Mouse (Mus musculus): ENCODE data around the gene Plxnb3.
"Not testable (repeated sequence)": the region's sequence is repeated elsewhere in the genome, so short reads cannot be mapped to it uniquely, and the experiment has no call there.

Gene Plxnb3

DNA sequence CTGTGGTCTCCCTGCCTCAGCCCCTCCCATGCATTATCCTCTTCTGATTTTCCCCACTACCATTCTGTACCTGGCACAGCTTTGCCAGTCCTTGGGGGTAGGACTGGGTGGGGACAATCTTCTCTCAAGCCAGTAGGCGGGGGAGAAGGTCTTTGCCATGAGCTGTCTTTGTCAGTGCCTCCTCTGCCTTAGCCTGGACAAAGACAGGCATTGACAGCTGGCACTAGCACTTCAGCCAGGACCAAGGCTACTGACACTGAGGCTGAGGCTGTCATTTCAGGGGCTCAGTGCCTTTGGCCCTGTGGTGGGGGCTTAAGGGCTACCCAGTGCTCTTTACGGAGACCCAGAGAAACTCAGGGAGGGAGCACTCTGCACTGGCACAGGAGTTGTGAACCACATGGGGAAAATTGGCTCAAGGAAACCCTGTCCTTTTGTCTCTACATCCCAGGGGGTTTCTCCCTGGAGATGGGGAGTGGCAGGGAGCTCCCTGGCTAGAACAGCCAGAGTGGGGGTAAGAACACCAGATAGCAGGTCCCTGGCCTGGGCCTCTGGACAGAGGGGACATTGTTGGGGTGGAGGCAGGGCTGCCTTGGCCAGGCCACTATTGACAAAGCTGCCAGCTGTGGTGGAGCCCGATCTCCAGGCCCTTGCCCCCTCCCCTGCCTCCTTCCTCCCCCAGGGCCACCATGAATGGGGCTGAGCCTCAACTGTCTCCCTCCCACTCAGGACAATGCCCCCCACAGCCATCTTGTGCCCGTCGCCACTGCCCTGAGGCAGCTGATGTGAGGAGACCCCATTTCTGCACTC lies at the start of gene Plxnb3:
Plxnb3 (plus strand) TSS at position 757 of the 807 bp plus-strand sequence.
- DNase-seq = no peak

DNA sequence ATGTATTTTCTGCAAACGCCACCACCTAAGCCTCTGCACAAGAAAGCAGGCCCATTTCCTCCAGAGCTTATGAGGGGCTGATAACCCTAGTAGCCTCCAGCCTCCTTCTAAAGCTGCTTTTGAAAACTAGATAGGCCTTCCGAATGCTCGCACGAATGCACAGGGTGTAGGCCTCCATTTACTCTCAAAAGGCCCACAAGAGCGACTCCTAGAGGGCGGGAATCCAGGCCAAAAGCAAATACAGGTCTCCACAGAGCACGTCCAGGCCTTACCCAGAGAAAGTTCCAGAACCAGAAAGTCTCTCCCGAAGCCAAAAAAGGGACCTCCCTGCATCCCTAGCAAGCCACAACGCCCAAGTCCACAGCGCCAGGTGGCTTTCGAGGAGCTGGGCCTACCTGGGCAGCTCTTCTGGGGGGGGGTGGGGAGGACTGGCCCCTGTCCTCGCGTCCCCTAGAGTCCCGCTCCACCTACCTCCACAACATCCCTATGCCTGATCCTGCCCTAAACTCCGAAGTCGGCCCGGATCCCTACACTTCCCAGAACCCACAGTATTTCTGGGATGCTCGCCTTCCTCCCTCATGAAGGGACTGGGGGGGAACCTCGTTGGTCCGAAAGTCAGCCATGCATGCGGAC lies 41.3 kb upstream of the Plxnb3 start:
- peak; percentile 33 to 40 for DNase-seq

DNA sequence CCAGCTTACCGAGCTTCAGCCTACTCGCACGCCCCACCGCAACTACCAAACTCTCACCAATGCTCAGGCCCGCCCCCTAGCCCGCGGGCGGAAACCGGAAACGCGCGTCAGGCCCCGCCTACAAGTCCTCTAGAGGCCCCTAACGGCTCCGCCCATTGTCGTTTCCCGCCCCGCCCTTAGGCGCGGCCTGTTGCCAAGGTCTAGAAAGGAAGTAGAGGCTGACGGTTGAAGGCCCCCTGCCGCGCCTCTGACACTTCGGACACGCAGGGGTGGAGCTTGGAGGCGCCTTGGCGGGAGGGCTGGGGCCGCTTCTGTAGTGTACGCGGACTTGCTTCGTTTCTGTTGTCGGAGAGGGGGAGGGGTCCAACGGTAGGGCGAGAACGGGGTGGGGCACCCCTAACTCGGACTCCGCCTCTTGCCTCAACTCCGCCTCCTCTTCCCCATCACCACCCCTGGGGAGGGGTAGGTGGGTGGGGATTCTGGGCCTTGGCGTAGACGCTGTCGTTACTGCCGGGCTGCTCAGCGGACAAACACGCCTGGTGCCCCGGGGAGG lies 40.7 kb upstream of the Plxnb3 start, which contains the start of the genes Bcap31 and Abcd1:
Bcap31 (minus strand) TSS at position 67 of the 553 bp plus-strand sequence.
Abcd1 (plus strand) TSS at position 489 of the 553 bp plus-strand sequence.
- peak; percentile 81 to 83 for DNase-seq

DNA sequence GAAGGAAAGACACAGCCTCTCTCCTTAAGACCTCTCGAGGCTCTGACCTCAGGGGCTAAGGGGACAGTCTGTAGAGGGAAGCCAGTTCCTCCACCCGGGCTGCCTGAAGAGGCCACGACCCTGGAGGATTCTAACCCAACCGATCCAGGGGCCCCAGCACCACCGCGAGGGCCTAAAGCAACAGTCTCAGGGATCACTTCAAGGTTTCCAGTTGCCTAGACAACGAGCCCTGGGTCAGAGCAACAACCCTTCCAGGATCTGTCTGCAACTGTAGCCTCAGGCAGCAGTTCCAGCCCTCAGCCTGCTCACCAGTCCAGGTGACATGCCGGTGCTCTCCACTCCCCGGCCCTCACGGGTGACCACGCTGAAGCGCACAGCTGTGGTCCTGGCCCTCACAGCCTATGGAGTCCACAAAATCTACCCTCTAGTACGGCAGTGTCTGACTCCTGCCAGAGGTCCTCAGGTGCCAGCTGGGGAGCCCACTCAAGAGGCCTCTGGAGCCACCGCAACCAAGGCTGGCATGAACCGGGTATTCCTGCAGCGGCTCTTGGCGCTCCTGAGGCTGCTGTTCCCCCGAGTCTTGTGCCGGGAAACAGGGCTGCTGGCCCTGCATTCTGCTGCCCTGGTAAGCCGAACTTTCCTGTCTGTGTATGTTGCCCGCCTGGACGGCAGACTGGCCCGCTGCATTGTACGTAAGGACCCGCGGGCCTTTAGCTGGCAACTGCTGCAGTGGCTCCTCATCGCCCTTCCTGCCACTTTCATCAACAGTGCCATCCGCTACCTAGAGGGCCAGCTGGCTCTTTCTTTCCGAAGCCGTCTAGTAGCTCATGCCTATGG lies 40.0 kb upstream of the Plxnb3 start:
- peak; percentile 13 to 25 for DNase-seq

DNA sequence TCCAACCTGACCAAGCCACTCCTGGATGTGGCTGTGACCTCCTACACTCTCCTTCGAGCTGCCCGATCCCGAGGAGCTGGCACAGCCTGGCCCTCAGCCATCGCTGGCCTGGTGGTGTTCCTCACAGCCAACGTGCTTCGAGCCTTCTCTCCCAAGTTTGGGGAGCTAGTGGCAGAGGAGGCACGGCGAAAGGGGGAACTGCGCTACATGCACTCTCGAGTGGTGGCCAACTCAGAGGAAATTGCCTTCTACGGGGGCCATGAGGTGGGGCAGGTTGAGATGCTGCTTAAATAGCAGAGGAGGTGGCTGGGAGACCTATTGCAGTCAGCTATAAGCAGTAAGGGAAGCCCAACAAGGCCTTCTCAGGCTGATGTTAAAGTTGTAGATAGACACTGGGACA lies 39.2 kb upstream of the Plxnb3 start:
- DNase-seq = peak; percentile 11 to 30

DNA sequence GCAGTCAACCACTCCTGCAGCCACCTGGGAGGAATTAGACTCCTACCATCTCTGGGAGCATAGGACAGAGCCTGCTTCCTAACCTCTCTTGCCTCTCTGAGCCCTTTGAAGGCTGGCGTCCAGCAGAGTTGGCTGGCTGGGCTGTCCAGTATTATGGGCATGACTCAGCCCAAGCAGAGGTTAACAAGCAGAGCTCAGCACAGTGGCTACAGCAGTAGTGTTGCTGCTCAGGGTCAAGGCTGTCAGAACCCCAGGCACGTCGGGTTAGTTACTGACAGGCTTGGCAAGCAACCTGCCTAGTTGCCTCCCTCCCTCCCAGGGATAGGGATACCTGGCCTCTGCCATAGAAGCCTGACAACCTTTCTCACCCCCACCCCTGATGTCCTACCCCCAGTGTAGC lies 38.6 kb upstream of the Plxnb3 start:
- DNase-seq = peak; percentile 7

DNA sequence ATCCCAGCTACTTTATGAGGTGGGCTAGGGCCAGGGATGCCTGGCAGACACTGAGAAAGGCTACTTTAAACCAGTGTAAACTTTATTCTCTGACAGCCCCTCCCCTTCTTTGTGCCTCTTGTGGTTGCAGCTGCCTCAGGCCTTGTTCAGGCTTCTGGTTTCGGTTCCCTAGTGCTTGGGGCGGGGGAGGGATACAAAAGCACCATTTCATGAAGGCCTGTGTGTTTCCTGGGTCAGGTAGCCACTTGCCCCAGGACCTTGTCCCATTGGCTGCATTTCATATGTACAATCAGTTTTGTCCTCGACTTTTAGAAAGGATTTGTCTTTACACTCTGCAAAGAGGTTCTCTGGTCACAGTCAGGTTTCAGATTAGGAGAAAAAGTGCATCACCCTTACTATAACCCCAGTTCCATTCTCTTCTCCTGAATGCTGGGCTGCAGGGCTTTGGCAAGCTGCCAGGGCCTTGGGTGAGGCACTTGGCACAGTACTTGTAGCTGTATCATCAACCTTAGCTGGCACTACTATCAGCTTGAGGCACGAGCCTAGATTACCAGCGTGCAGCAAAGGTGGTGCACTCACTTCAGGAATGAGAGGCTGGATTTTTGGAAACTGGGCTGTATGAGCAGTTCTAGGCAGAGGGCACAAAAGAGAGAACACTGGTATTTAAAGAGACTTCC lies 38.1 kb upstream of the Plxnb3 start:
- peak; percentile 38 to 44 for DNase-seq

DNA sequence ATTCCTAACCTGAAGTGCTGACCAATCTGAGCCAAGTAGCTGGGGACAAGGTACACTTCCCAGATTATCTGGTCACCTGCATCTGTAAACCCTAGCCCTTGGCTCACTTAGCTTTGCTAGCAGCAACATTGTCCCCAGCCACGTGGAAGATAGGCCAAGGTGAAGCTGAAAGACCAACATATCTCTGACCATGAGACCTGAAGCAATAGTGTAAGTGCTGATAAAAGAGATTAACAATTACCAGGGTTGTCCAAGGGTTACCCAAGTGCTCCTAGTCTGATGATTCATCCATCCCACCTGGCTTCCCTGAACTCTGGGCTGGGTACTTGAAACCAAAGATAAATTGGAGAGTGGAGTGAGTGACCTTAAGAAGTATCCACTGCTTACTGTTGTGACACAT lies 26.0 kb upstream of the Plxnb3 start:
- no peak for DNase-seq

DNA sequence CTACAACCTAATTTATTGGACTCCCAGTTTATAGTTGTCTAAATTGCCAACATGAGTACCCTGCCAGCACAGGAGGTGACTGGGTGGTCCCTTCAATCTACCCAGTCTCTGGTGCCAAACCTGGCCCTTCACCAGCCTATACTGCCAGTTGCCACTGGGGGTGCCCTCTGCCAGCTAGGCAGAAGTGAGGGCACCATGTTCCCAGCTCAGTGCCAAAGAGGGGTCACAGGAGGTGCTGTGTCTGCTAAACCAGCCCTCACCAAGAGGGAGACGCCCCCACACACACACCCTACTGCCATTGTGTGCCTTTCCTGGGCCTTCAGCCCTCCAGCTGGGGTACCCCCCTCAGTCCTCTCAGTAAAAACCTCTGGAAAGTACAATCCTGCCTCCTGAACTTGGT lies 18.7 kb upstream of the Plxnb3 start:
- no peak for DNase-seq

DNA sequence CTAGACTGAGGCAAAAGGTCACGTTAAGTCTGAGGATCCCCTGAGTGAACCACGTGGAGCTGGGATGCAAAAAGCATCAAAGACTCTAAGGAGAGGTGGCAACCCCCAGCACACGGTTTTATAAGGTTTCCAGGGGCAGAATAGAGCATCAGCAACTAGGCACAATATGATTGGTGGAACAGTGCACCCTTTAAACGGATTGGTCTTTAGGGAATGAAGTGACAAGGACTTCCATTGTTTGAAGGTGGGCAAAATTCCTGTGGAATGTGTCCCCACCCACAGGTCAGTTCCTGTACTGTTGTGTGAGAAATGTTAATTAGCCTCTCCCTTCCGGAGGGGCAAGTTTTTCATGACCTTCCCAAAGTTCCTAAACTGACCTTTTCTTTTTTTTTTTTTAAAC lies 17.7 kb upstream of the Plxnb3 start:
- DNase-seq = no peak

DNA sequence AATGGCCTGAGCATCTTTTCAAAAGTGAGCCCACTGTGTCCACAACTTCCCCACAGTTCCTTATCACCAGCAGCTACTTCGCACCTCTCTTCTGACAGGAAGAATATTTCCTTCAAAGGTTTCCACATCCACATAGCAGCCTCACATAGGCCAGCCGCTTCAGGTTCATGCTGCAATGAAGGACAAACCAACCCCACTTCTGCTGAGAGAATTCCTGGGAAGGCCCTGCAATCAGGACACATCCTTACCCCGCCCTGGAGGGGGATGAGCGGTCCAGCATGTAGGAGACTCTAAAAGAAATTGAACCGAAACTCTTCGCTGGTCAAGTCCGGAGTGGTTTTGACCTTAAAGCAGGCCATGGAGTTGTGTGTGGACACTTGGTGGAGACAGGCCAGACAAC lies 17.0 kb upstream of the Plxnb3 start:
- not testable (repeated sequence) for DNase-seq

DNA sequence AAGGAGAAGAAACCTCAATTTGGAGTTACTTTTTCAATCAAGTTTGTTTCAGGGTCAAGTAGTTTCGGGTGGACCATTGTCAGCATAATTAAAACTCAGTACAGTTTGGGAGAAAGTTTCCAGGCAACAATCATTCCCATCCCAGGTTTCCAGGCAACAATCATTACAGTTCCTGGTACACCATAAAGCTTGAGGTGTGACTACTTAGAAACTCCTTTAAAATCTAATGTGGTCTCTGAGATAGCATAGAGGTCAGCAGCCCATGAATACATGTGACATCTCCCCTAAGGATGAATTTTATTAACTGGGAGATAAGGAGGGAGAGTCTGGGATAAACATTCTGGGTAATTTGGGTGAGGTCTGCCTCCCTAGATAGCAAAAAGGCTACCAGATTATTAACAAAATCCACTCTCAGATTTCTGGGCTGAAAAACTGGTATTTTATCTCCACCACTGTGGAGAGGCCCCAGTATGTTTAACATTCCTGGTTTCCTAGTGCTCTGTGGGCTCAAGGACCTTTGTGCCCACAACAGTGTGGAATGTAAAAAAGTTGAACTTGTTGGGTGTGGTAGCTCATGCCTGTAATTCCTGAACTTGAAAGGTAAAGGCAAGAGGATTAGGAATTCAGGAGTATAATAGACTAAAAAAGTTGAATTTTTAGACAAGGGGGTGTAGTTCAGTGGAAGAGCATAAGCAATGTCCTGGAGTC lies 12.0 kb upstream of the Plxnb3 start:
- no peak for DNase-seq

DNA sequence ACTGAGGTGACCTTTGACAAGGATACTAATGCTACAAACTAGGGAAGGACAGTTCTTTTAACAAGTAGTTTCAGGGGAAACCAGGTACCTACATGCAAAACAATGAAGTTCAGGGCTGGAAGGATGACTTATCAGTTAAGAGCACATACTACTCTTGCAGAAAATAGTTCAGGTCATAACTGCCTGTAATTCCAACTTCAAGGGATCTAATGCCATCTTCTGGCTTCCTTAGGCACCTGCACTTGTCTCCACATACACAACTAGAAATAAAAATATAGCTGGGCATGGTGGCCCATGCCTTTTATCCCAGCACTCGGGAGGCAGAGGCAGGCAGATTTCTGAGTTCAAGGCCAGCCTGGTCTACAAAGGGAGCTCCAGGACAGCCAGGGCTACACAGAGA lies 7.9 kb upstream of the Plxnb3 start:
- DNase-seq = no peak

DNA sequence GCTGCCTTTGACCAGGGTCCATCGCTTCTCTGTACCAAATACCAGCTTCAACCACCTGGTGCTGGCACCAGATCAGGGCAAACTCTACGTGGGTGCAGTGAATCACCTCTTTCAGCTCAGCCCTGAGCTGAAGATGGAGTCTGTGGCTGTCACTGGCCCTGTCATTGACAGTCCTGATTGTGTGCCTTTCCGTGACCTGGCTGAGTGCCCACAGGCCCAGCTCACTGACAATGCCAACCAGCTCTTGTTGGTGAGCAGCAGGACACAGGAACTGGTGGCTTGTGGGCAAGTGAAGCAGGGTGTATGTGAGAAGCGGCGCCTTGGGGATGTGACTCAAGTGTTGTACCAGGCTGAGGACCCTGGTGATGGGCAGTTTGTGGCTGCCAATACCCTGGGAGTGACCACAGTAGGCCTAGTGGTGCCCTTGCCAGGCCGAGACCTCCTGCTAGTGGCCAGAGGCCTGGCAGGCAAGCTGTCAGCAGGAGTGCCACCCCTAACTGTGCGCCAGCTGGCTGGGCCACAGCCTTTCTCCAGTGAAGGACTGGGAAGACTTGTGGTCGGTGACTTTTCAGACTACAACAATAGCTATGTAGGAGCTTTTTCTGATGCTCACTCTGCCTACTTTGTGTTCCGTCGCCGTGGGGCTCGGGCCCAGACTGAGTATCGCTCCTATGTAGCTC lies 1.9 kb downstream of the Plxnb3 start:
- DNase-seq = peak; percentile 61 to 68

DNA sequence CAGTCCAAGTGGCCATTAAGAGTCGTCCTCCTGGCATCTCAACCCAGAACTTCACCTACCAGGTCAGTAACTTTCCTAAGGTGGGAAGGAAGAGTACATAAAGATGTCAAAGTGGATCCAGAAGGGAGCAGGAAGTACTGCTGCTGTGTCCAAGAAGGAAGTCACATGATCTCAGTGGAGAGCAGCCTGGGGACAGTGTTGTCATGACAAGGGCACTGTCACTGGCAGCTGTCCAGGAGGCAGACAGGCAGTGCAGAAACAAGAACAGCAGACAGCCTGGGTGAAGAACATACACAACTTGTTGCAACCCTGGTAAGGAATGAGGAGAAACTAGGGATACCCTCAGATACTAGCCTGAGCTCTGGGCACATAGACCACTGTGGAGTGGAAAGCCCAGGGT lies 8.4 kb downstream of the Plxnb3 start:
- peak in 1 of 2 experiments; percentile 30 for DNase-seq

DNA sequence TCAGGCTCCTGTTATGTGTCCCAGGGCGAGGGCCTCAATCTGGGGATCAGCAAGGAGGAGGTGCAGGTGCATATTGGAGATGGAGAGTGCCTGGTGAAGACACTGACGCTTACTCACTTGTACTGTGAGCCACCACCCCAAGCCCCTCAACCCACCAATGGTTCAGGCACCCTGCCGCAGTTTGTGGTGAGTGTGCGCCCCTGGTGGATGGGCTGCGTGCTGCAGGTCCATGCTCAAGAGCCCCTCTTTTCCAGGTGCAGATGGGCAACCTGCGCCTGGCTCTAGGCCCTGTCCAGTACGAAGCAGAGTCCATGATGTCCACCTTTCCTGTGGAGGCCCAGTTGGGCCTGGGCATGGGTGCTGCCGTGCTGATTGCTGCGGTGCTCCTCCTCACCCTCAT lies 10.4 kb downstream of the Plxnb3 start:
- DNase-seq = peak in 1 of 2 experiments; percentile 19

DNA sequence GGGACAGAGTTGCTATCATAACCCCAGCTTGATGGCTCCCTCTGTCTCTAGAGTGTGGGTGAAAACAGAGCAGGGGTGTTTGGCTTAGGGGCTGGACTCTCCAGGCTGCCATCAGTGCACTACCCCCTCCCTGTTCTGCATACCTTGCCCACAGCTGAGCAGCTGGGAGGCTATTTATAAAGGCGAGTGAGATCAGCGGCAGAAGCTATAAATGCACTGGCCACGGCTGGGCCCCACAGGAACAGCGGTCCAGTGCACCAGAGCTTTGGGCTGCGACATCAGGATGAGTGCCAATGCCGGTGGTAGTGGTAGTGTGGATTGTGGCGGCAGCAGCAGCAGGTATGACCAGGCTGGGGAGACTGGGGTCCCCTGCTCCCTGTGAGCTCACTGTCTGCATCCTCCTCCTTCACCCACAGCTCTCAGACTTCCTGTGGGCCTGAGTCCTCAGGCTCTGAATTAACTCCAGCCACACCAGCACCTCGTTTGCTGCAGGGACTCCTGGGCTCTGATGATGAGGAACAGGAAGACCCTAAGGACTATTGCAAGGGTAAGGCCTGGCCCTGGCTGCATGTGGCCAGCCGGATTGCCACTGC lies 17.4 kb downstream of the Plxnb3 start, which contains the start of gene Srpk3:
Srpk3 (plus strand) TSS at position 238 of the 593 bp plus-strand sequence.
- DNase-seq = no peak

DNA sequence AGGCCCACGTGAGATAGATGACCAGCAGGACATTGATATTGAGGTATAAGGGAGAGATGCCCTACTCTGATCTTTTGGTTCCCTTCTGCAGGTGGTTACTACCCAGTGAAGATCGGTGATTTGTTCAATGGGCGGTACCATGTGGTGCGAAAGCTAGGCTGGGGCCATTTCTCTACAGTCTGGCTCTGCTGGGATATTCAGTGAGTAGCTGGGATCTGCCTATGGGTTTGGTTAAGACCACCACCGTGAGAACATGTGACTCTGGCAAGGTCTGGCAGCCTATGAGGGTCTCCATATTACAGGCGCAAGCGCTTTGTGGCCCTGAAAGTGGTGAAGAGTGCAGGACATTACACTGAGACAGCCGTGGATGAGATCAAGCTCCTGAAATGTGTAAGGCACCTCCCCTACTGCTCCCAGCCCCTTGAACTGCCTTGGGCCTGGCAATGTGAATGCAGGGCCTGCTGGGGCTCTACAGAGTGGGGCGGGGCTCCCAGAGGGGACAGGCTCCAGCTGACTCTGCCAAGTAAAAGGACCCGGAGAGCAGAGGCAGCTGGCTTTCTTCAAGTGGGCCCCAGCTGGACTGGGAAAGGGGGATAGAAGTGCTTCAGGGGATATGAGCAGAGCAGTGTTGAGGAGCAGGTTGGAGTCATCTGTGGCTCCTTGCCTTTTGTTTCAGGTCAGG lies 18.1 kb downstream of the Plxnb3 start:
- no peak for DNase-seq

DNA sequence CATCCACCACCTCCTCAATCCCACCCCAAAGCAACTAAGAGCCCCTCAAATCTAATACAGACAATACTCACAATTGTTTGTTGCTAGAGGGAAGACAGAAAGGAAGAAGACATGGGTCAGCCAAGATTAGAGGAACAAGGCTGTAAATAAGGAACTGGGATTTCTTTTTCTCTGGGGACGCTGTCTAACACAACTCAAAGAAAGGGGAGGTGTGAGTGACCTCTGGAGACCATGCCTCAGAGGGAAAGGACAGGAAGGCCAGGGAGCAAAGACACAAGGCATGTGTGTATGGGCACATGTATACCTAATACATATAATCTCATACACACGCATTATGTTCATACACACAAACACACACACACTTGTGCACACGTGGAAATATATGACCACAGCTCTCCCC lies 25.3 kb downstream of the Plxnb3 start:
- no peak for DNase-seq

DNA sequence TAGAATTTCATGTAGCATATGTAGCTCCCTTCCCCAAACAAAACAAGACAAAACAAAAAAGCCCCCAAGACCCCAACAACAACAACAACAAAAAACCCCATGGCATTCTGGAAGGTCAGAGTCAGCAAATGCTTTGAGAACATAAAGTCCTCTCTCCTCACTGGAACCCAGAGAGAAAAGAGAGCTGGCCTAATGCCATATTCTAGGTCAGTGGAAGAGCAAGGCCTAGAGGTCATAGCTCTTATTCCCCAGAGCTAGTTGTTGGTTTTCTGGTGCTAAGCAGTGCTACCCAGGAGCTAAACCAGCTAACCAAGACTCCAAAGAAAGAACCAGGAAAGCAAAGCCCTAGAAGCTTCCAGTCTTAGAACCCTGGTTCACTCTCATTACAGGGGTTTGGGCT lies 28.8 kb downstream of the Plxnb3 start:
- no peak for DNase-seq

Data from cerebellum, postnatal 36 days (tissue).